Mouse (Mus musculus) heart, embryonic 13.5 days (tissue): ENCODE measurements at regions not wholly inside any gene's neighbourhood (a gene's known extent, or its start where the extent isn't known, plus 50 kb on each side); places are given as distances from the start of the nearest gene placed in this dataset.

Source experiments
- ATAC-seq: fragments of 200-750 bp; cut with Nextera tagmentation; 2 replicates; pipeline ENCODE4 v1.8.0; 2017; ENCODE audit warnings: moderate TSS enrichment; ENCODE audit not compliant: insufficient number of reproducible peaks, low FRiP score, low TSS enrichment; ENCODE audit errors: extremely low read depth
- H3K27ac ChIP-seq: fragments of 300-500 bp; sonication (generic); replicated peaks from 2 replicates; pipeline ENCODE4 v1.5.1; 2015; ENCODE audit warnings: moderate library complexity, mild to moderate bottlenecking, inconsistent platforms
- H3K27me3 ChIP-seq: fragments of 300-500 bp; sonication (generic); replicated peaks from 2 replicates; pipeline ENCODE4 v1.6.1; 2015; ENCODE audit warnings: mild to moderate bottlenecking, inconsistent platforms
- H3K36me3 ChIP-seq: fragments of 300-500 bp; sonication (generic); 2 replicates; pipeline ENCODE4 v1.6.1; 2015; ENCODE audit warnings: mild to moderate bottlenecking, inconsistent platforms
- H3K4me1 ChIP-seq: fragments of 300-500 bp; sonication (generic); 2 replicates; pipeline ENCODE4 v1.6.1; 2015; ENCODE audit warnings: inconsistent platforms
- H3K4me2 ChIP-seq: fragments of 300-500 bp; sonication (generic); 2 replicates; pipeline ENCODE4 v1.6.1; 2015; ENCODE audit warnings: inconsistent platforms, mild to moderate bottlenecking, moderate library complexity
- H3K4me3 ChIP-seq: fragments of 300-500 bp; sonication (generic); 2 replicates; pipeline ENCODE4 v1.5.1; 2015; ENCODE audit warnings: moderate library complexity, mild to moderate bottlenecking, inconsistent platforms
- H3K9ac ChIP-seq: fragments of 300-500 bp; sonication (generic); 2 replicates; pipeline ENCODE4 v1.6.1; 2015; ENCODE audit warnings: inconsistent platforms, mild to moderate bottlenecking, moderate library complexity
- H3K9me3 ChIP-seq: fragments of 300-500 bp; sonication (generic); 2 replicates; pipeline ENCODE4 v1.6.1; 2016; ENCODE audit warnings: inconsistent platforms
- WGBS: fragments of 180-500 bp; shearing (Covaris S2); methylation state at CpG from one replicate; pipeline ENCODE4 v1.1.7; 2015; ENCODE audit warnings: mixed read lengths; 5-methylcytosine and 5-hydroxymethylcytosine counted together

DNA sequence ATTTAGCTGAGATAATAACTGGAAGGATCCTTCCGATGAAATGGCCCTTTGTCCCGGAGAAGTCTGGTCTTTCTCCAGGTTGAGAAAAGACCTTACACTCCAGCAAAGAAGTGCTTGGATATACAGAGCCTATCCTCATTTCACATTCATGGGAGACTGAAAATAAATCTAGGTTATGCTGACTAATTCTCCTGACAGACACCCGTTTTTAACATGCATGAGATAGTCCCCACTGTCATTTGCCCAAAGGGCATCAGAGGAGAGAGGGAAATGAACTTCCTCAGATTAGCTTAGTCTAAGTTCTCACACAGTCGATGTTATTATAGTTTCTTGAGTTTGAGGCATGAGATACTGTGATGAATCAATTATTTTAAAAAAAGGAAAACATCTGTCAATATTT, 99.7 kb upstream of the Irak1bp1 start:
- Histone ChIP-seq H3K9me3 (peaks cover 5% of the 10 kb centered on the region; the same call in 1 of the 2 replicates), H3K4me2 (no peak overlapping the region), H3K27me3 (no peaks in the 10 kb centered on the region), H3K36me3 (no peaks in the 10 kb centered on the region), H3K4me3 (no peak overlapping the region), H3K4me1 (no peaks in the 10 kb centered on the region), H3K27ac (no peak overlapping the region), H3K9ac (no peak overlapping the region)
- no peak for ATAC-seq
- 54% methylated on average over 4 of the region's 4 CpGs for WGBS

- Histone ChIP-seq H3K36me3 (no peaks in the 10 kb centered on the region), H3K4me1 (no peaks in the 10 kb centered on the region), H3K27ac (no peak overlapping the region), H3K4me3 (no peak overlapping the region), H3K9me3 (peaks cover 12% of the 10 kb centered on the region), H3K4me2 (no peak overlapping the region), H3K9ac (no peak overlapping the region), H3K27me3 (no peaks in the 10 kb centered on the region)
- WGBS: 70% methylated on average over 3 of the region's 3 CpGs
- no peak for ATAC-seq
These were observed 96.2 kb upstream of the Irak1bp1 start for GRCm38 (mm10) chr9:82733024-82733585.

- Histone ChIP-seq H3K4me3 (no peak overlapping the region), H3K4me2 (no peak overlapping the region), H3K36me3 (no peaks in the 10 kb centered on the region), H3K9ac (no peak overlapping the region), H3K9me3 (peaks cover 15% of the 10 kb centered on the region), H3K27ac (no peak overlapping the region), H3K27me3 (no peaks in the 10 kb centered on the region), H3K4me1 (no peaks in the 10 kb centered on the region)
- WGBS: 50% methylated on average over 2 of the region's 2 CpGs
- ATAC-seq: no peak
These were observed 94.4 kb upstream of the Irak1bp1 start for GRCm38 (mm10) chr9:82734959-82735358.

GRCm38 (mm10) chr9:82759979-82760378, 69.4 kb upstream of the Irak1bp1 start:
- Histone ChIP-seq H3K9ac (no peak overlapping the region), H3K36me3 (no peaks in the 10 kb centered on the region), H3K4me2 (no peak overlapping the region), H3K27ac (no peak overlapping the region), H3K27me3 (no peaks in the 10 kb centered on the region), H3K4me1 (no peaks in the 10 kb centered on the region), H3K4me3 (no peak overlapping the region), H3K9me3 (no peaks in the 10 kb centered on the region)
- WGBS: 86% methylated on average over 5 of the region's 5 CpGs
- ATAC-seq: no peak

- H3K9ac ChIP-seq: no peak overlapping the region
- H3K27ac ChIP-seq: no peak overlapping the region
- no peaks in the 10 kb centered on the region for H3K27me3 ChIP-seq
- no peaks in the 10 kb centered on the region for H3K9me3 ChIP-seq
- 75% methylated on average over 9 of the region's 9 CpGs for WGBS
- no peak overlapping the region for H3K4me3 ChIP-seq
- H3K4me2 ChIP-seq: no peak overlapping the region
- H3K4me1 ChIP-seq: no peaks in the 10 kb centered on the region
- ATAC-seq: no peak
- H3K36me3 ChIP-seq: no peaks in the 10 kb centered on the region
These were observed 68.5 kb upstream of the Irak1bp1 start for GRCm38 (mm10) chr9:82760682-82761468.

DNA sequence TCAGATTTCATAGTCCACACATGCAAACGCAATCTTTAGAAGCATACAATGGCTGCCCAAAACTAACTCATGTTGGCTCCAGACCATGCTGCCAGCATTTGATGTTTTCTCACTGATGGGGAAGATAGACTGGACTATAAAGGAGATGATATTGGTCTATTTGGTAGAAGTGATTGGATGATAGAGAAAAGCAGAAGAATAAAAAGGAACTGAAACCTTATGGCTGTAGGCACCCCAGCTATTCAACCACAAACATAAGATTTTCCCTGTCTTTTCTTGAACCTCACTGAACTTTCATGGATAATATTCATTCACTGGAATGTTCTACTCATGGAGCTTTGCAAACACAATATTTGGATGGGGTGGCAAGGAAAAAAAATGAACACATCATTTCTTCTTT, 65.7 kb upstream of the Irak1bp1 start:
- H3K9ac ChIP-seq: no peak overlapping the region
- no peak for ATAC-seq
- H3K27me3 ChIP-seq: no peaks in the 10 kb centered on the region
- H3K4me1 ChIP-seq: no peaks in the 10 kb centered on the region
- H3K4me2 ChIP-seq: no peak overlapping the region
- no peak overlapping the region for H3K4me3 ChIP-seq
- WGBS: 82% methylated on average over 1 of the region's 1 CpGs
- H3K36me3 ChIP-seq: no peaks in the 10 kb centered on the region
- no peak overlapping the region for H3K27ac ChIP-seq
- no peaks in the 10 kb centered on the region for H3K9me3 ChIP-seq
